Mouse (Mus musculus): ENCODE measurements at regions not wholly inside any gene's neighbourhood (a gene's known extent, or its start where the extent isn't known, plus 50 kb on each side); places are given as distances from the start of the nearest gene placed in this dataset.

- TF ChIP-seq CTCF (IDR thresholded peaks at IDR 0.05; ENCODE audit: low read depth, low read length): no peak
- TF ChIP-seq POLR2A (IDR thresholded peaks at IDR 0.05; ENCODE audit: borderline replicate concordance, low read depth, low read length): no peak
These were observed 416.6 kb downstream of the Sox2 start for GRCm38 (mm10) chr3:35066824-35067223.

Data from bone marrow macrophage, adult 2 months (primary cell).